Mouse (Mus musculus) hindbrain, embryonic 10.5 days (tissue): ENCODE data around the gene Cox20. TPM values are rescaled to one million over a fixed set of nuclear protein-coding genes. Genes with fewer than 3 reads are reported as not detected.
"Not testable (repeated sequence)": the region's sequence is repeated elsewhere in the genome, so short reads cannot be mapped to it uniquely, and the experiment has no call there.

Source experiments
- DNase-seq: peaks from one replicate; pipeline ENCODE4 v3.0.0-alpha.2; 2017; ENCODE audit warnings: low spot score
- H3K27ac ChIP-seq: fragments of 300-500 bp; sonication (generic); 2 replicates; pipeline ENCODE4 v1.5.1; 2016; ENCODE audit warnings: mild to moderate bottlenecking, moderate library complexity
- H3K27me3 ChIP-seq: fragments of 300-500 bp; sonication (generic); 2 replicates; pipeline ENCODE4 v1.6.1; 2016; ENCODE audit warnings: mild to moderate bottlenecking; ENCODE audit not compliant: poor library complexity, insufficient read depth, severe bottlenecking
- H3K36me3 ChIP-seq: fragments of 300-500 bp; sonication (generic); 2 replicates; pipeline ENCODE4 v1.6.1; 2016; ENCODE audit warnings: mild to moderate bottlenecking, moderate library complexity
- H3K4me1 ChIP-seq: fragments of 300-500 bp; sonication (generic); replicated peaks from 2 replicates; pipeline ENCODE4 v1.6.1; 2016; ENCODE audit warnings: mild to moderate bottlenecking
- H3K4me3 ChIP-seq: fragments of 300-500 bp; sonication (generic); 2 replicates; pipeline ENCODE4 v1.5.1; 2016; ENCODE audit warnings: mild to moderate bottlenecking, moderate library complexity
- H3K9me3 ChIP-seq: fragments of 300-500 bp; sonication (generic); 2 replicates; pipeline ENCODE4 v1.6.1; 2016; ENCODE audit warnings: mild to moderate bottlenecking, moderate library complexity
- WGBS: fragments of 180-500 bp; shearing (Covaris S2); methylation state at CpG from one replicate; pipeline ENCODE4 v1.1.7; 2016; 5-methylcytosine and 5-hydroxymethylcytosine counted together
- polyA plus RNA-seq: library from polyadenylated mRNA; unstranded; fragments of >200 nt; fragmentation: Nextera tagmentation; extraction: Ambion mirVana; gene quantifications from 2 replicates; pipeline ENCODE4 v1.2.1, GENCODE M21; 2016

The Cox20 gene
- polyA plus RNA-seq, 1 experiment from 2014 or later: 109 TPM

- not testable (repeated sequence) for H3K27me3 ChIP-seq, H3K9me3 ChIP-seq, H3K27ac ChIP-seq, H3K36me3 ChIP-seq, H3K4me1 ChIP-seq, DNase-seq, H3K4me3 ChIP-seq
- 92% methylated on average over 10 of the region's 10 CpGs for WGBS
Measured at GRCm38 (mm10) chr1:178344071-178344805, 25.3 kb downstream of the Cox20 start.

- no peak for DNase-seq
- WGBS: 89% methylated on average over 2 of the region's 2 CpGs
- no peaks in the 10 kb centered on the region for H3K36me3 ChIP-seq
- H3K27ac ChIP-seq: no peak overlapping the region
- H3K4me3 ChIP-seq: no peak overlapping the region
- no peaks in the 10 kb centered on the region for H3K9me3 ChIP-seq
- no peaks in the 10 kb centered on the region for H3K4me1 ChIP-seq
- no peaks in the 10 kb centered on the region for H3K27me3 ChIP-seq
Measured at GRCm38 (mm10) chr1:178350792-178351191, 31.9 kb downstream of the Cox20 start.

GRCm38 (mm10) chr1:178351643-178352042 is 32.7 kb downstream of the Cox20 start:
- Histone ChIP-seq H3K4me3 (no peak overlapping the region), H3K4me1 (no peaks in the 10 kb centered on the region), H3K27me3 (no peaks in the 10 kb centered on the region), H3K27ac (no peak overlapping the region), H3K9me3 (no peaks in the 10 kb centered on the region), H3K36me3 (no peaks in the 10 kb centered on the region)
- DNase-seq: no peak

- Histone ChIP-seq H3K4me1 (no peaks in the 10 kb centered on the region), H3K36me3 (no peaks in the 10 kb centered on the region), H3K27me3 (no peaks in the 10 kb centered on the region), H3K27ac (no peak overlapping the region), H3K9me3 (no peaks in the 10 kb centered on the region), H3K4me3 (no peak overlapping the region)
- 69% methylated on average over 3 of the region's 3 CpGs for WGBS
- DNase-seq: no peak
Measured at GRCm38 (mm10) chr1:178354576-178354975, 35.6 kb downstream of the Cox20 start.

GRCm38 (mm10) chr1:178357776-178358710 is 39.1 kb downstream of the Cox20 start:
- no peak overlapping the region for H3K27ac ChIP-seq
- no peak for DNase-seq
- no peaks in the 10 kb centered on the region for H3K9me3 ChIP-seq
- H3K4me1 ChIP-seq: no peaks in the 10 kb centered on the region
- H3K4me3 ChIP-seq: no peak overlapping the region
- WGBS: 72% methylated on average over 12 of the region's 12 CpGs
- no peaks in the 10 kb centered on the region for H3K27me3 ChIP-seq
- H3K36me3 ChIP-seq: no peaks in the 10 kb centered on the region

GRCm38 (mm10) chr1:178360264-178360663 is 41.3 kb downstream of the Cox20 start:
- Histone ChIP-seq H3K36me3 (no peaks in the 10 kb centered on the region), H3K4me1 (no peaks in the 10 kb centered on the region), H3K27ac (no peak overlapping the region), H3K27me3 (no peaks in the 10 kb centered on the region), H3K4me3 (no peak overlapping the region), H3K9me3 (no peaks in the 10 kb centered on the region)
- no peak for DNase-seq
- 86% methylated on average over 11 of the region's 11 CpGs for WGBS

- WGBS: 67% methylated on average over 2 of the region's 2 CpGs
- no peaks in the 10 kb centered on the region for H3K4me1 ChIP-seq
- no peaks in the 10 kb centered on the region for H3K27me3 ChIP-seq
- no peaks in the 10 kb centered on the region for H3K36me3 ChIP-seq
- DNase-seq: no peak
- H3K27ac ChIP-seq: no peak overlapping the region
- no peak overlapping the region for H3K4me3 ChIP-seq
- no peaks in the 10 kb centered on the region for H3K9me3 ChIP-seq
Measured at GRCm38 (mm10) chr1:178360702-178361101, 41.8 kb downstream of the Cox20 start.

GRCm38 (mm10) chr1:178365171-178365570 is 46.2 kb downstream of the Cox20 start:
- Histone ChIP-seq H3K36me3 (no peaks in the 10 kb centered on the region), H3K4me1 (peaks cover 19% of the 10 kb centered on the region), H3K9me3 (no peaks in the 10 kb centered on the region), H3K4me3 (no peak overlapping the region), H3K27me3 (no peaks in the 10 kb centered on the region), H3K27ac (no peak overlapping the region)
- 87% methylated on average over 6 of the region's 6 CpGs for WGBS
- no peak for DNase-seq

- no peaks in the 10 kb centered on the region for H3K36me3 ChIP-seq
- peak overlapping the region; percentile 63; the same call in 1 of the 2 replicates for H3K4me3 ChIP-seq
Measured at GRCm38 (mm10) chr1:178368121-178368520, 49.2 kb downstream of the Cox20 start.

GRCm38 (mm10) chr1:178368548-178369271 is 49.8 kb downstream of the Cox20 start:
- 4% methylated on average over 36 of the region's 36 CpGs for WGBS
- Histone ChIP-seq H3K27ac (peak overlapping the region; percentile 89), H3K4me1 (peaks cover 19% of the 10 kb centered on the region), H3K9me3 (no peaks in the 10 kb centered on the region), H3K36me3 (no peaks in the 10 kb centered on the region), H3K4me3 (peak overlapping the region; percentile 63), H3K27me3 (no peaks in the 10 kb centered on the region)
- DNase-seq: peak; percentile 84

More at GRCm38 (mm10) chr1:178368121-178368520, 49.2 kb downstream of the Cox20 start:
- Histone ChIP-seq H3K9me3 (no peaks in the 10 kb centered on the region), H3K4me1 (peaks cover 19% of the 10 kb centered on the region), H3K27ac (peak overlapping the region; percentile 89; the same call in 1 of the 2 replicates), H3K27me3 (no peaks in the 10 kb centered on the region)
- 78% methylated on average over 6 of the region's 6 CpGs for WGBS
- DNase-seq: no peak

GRCm38 (mm10) chr1:178369272-178369651 is 50.3 kb downstream of the Cox20 start:
- Histone ChIP-seq H3K4me3 (peak overlapping the region; percentile 63), H3K9me3 (no peaks in the 10 kb centered on the region), H3K27me3 (no peaks in the 10 kb centered on the region), H3K4me1 (peaks cover 19% of the 10 kb centered on the region), H3K36me3 (no peaks in the 10 kb centered on the region), H3K27ac (peak overlapping the region; percentile 89)
- DNase-seq: no peak
- 4% methylated on average over 11 of the region's 11 CpGs for WGBS
